In the genomic region with DNA sequence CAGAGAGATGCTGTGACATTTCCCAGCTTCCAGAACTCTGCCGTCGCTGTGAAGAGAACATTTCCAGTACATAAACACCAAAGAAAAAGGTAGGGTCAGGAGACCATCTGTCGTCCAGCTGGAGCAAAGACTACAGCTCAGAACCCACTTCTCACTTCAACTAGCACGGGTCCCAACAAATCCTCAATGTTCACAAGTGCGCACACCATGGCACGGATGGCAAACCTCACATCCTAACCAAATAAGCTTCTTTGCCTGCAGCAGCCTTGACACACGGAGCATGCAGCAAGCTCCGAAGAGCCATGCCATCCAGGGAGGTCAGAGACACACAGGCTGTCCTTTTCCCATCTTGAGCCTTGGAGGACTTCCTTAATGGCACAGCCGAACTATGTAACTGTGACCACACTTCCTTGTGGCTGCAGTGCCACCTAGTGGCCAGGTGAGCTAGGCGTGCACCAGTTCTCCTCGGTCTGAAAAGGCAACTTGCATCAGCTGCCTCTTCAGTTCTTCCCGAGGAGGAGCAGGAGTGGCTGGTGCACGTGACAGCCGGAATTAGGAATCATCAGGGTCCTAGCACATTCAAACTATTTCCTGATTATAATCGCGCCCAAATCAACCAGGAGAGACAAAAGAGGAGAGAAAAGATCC, we compare ENCODE assay signal across 8 mouse cellular contexts.
DNase-seq lines count a peak whose midpoint lies in the region; ATAC-seq and TF ChIP-seq lines count a peak whose summit lies in the region.

No protein-coding gene starts in this region.

- CTCF ChIA-PET in Patski (lab: Charles Lee): interaction anchor here (0.6 to 3.4 kb wide), 26 partner anchors 9 to 1588 kb away, joined by 3 to 24 read pairs (median 3); no protein-coding TSS in a partner anchor

- H3K4me2 ChIP-seq in hindbrain, embryonic 13.5 days: no peak overlapping the region

- H3K36me3 ChIP-seq in hindbrain, embryonic 13.5 days: no peaks in the 10 kb centered on the region

- no peak overlapping the region for H3K9ac ChIP-seq in hindbrain, embryonic 13.5 days

- ATAC-seq in Patski: peak; percentile 79
- peak; percentile 92 for ATAC-seq in frontal cortex, adult (ENCODE audit: low TSS enrichment)
- peak; percentile 88 for ATAC-seq in hindbrain, embryonic 13.5 days (ENCODE audit: low FRiP score)

- peak; percentile 98 for TF ChIP-seq CTCF in Patski (IDR thresholded peaks at IDR 0.05)

- POLR2A ChIA-PET in Patski (lab: Charles Lee): interaction anchor here (0.5 to 1.6 kb wide), 5 partner anchors 511 to 619 kb away, joined by 3 to 10 read pairs (median 3); no protein-coding TSS in a partner anchor

- H3K4me1 ChIP-seq in hindbrain, embryonic 13.5 days (replicated peaks): no peaks in the 10 kb centered on the region

- no peak overlapping the region for H3K27ac ChIP-seq in hindbrain, embryonic 13.5 days

- H3K27me3 ChIP-seq in Patski: peaks cover 2% of the 10 kb centered on the region
- H3K27me3 ChIP-seq in hindbrain, embryonic 13.5 days: peaks cover 2% of the 10 kb centered on the region; the same call in 1 of the 2 replicates

- H3K9me3 ChIP-seq in hindbrain, embryonic 13.5 days: no peaks in the 10 kb centered on the region

- H3K4me3 ChIP-seq in hindbrain, embryonic 13.5 days: no peak overlapping the region

- in situ Hi-C loops in Patski (cut with MboI; ENCODE audit: low pct_unique_long_range_greater_than_20kb): loop anchor here (5.0 to 10.0 kb wide), 4 partner anchors 470 to 1310 kb away; no protein-coding TSS in a partner anchor

- WGBS in hindbrain, embryonic 13.5 days: 39% methylated on average over 16 of the region's 16 CpGs

- DNase-seq in Patski (ENCODE audit: low read depth, low spot score): peak; percentile 47
- DNase-seq in cerebellum, adult 9-10 months: peak; percentile 87
- DNase-seq in layer of hippocampus, postnatal 10 days (ENCODE audit: low spot score in 2 of 2): peak; percentile 83 to 89
- DNase-seq in lung, postnatal 14 days: peak; percentile 86
- peak; percentile 45 for DNase-seq in retina, adult 2 months (ENCODE audit: low read depth, low spot score)
- DNase-seq in thymus, postnatal 25 days: peak; percentile 68
